In the genomic region with DNA sequence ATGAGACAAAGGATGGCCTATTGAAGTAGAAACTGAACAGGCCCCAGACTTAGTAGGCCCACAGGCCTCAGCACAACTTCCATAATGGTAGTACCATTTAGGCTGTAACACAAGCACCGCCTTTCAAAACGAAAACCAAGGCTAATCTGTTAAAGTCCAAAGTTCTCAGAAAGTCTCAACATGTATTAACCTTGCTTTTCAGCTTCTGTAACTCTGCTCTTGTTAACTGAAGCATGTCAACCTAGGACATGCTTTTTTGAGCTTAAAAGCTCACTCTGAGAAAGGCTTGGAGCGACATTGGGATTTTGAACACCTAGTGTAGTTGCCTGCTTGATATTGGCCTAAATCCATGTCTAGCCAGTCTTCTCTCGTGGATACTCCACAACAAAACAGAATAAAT, we compare ENCODE assay signal across 29 mouse cellular contexts. TPM values are rescaled to one million over a fixed set of nuclear protein-coding genes. Genes with fewer than 3 reads are reported as not detected.
DNase-seq lines count a peak whose midpoint lies in the region; ATAC-seq and TF ChIP-seq lines count a peak whose summit lies in the region.
"Had no signal": no experiment of that assay in that cellular context is flagged by ENCODE, and none has a peak within 500 bp of the region (broad histone marks: within the 10 kb centered on the region; RNA-seq: fewer than 3 reads in every experiment).

No protein-coding gene starts in this region.

- ATAC-seq in kidney, postnatal 0 days (replicated peaks; ENCODE audit: low FRiP score, low read depth) = no peak
- ATAC-seq in kidney, embryonic 15.5 days (replicated peaks; ENCODE audit: low FRiP score) = no peak
- ATAC-seq: CD4-positive, CD25-positive, alpha-beta regulatory T cell, adult 4 months; forebrain, embryonic 15.5 days had no signal

- H3K9ac ChIP-seq in kidney, postnatal 0 days (ENCODE audit: low read depth, low read length) = no peak overlapping the region
- H3K9ac ChIP-seq in kidney, embryonic 15.5 days = no peak overlapping the region
- H3K9ac ChIP-seq: embryonic facial prominence, embryonic 13.5 days; forebrain, embryonic 12.5 days; forebrain, embryonic 15.5 days; heart, embryonic 12.5 days; heart, embryonic 15.5 days; hindbrain, embryonic 13.5 days had no signal

- H3K27ac ChIP-seq in kidney, adult 2 months (ENCODE audit: insufficient read depth, low read depth, low read length) = peak overlapping the region; percentile 37; the same call in 1 of the 2 replicates
- no peak overlapping the region for H3K27ac ChIP-seq in kidney, postnatal 0 days
- H3K27ac ChIP-seq in kidney, embryonic 15.5 days = no peak overlapping the region
- H3K27ac ChIP-seq: embryonic facial prominence, embryonic 10.5 days; embryonic facial prominence, embryonic 13.5 days; forebrain, embryonic 12.5 days; forebrain, embryonic 15.5 days; heart, embryonic 15.5 days; hindbrain, embryonic 10.5 days; hindbrain, embryonic 13.5 days had no signal

- TF ChIP-seq CTCF in kidney, adult 2 months (conservative IDR thresholded peaks at IDR 0.05; ENCODE audit: insufficient read depth, insufficient read length, low read depth, low read length) = no peak
- TF ChIP-seq CTCF in kidney, postnatal 0 days (IDR thresholded peaks at IDR 0.05; ENCODE audit: low read depth) = no peak

- WGBS in kidney, adult 2 months = 55% methylated on average over 4 of the region's 4 CpGs
- 71% methylated on average over 4 of the region's 4 CpGs for WGBS in kidney, postnatal 0 days
- 80% methylated on average over 4 of the region's 4 CpGs for WGBS in kidney, embryonic 15.5 days

- DNase-seq in kidney, adult 2 months = peak; percentile 79
- no peak for DNase-seq in kidney, postnatal 25 days
- peak; percentile 11 for DNase-seq in kidney, postnatal 0 days (ENCODE audit: low spot score)
- DNase-seq in kidney, postnatal 36 days = peak; percentile 13 to 55
- no peak for DNase-seq in left cerebral cortex, adult 9 months (ENCODE audit: low spot score in 2 of 2)
- DNase-seq: adrenal gland, adult 8-10 months; adrenal gland, postnatal 25 days; cerebellum, adult 11-12 months; cerebellum, adult 8-10 months; cerebellum, postnatal 10 days; cerebellum, postnatal 36 days; embryo, embryonic 11 days; gastrocnemius, postnatal 25 days; heart, adult 18-20 months; heart, postnatal 10 days; heart, postnatal 36 days had no signal

- no peak for TF ChIP-seq POLR2A in kidney, adult 2 months (IDR thresholded peaks at IDR 0.05; ENCODE audit: low read depth, low read length)

- no peak overlapping the region for H3K4me2 ChIP-seq in kidney, postnatal 0 days (ENCODE audit: low read length)
- H3K4me2 ChIP-seq in kidney, embryonic 15.5 days = no peak overlapping the region
- H3K4me2 ChIP-seq: embryonic facial prominence, embryonic 13.5 days; forebrain, embryonic 12.5 days; forebrain, embryonic 15.5 days; heart, embryonic 12.5 days; heart, embryonic 15.5 days; hindbrain, embryonic 13.5 days had no signal

- peaks cover 3% of the 10 kb centered on the region; the same call in 1 of the 2 replicates for H3K4me1 ChIP-seq in kidney, adult 2 months (ENCODE audit: control insufficient read depth, insufficient read depth, low read length)
- H3K4me1 ChIP-seq in kidney, postnatal 0 days (replicated peaks; ENCODE audit: insufficient read depth, low read length) = 0 out of 2 replicates have a peak, but pooled peaks cover 12% of the 10 kb centered on the region
- peaks cover 23% of the 10 kb centered on the region for H3K4me1 ChIP-seq in kidney, embryonic 15.5 days

- H3K27me3 ChIP-seq in kidney, adult 2 months (replicated peaks; ENCODE audit: control insufficient read depth, insufficient read depth, low read length) = no peaks in the 10 kb centered on the region
- H3K27me3 ChIP-seq in kidney, postnatal 0 days (ENCODE audit: insufficient read depth, low read length) = peaks cover 8% of the 10 kb centered on the region; the same call in 1 of the 2 replicates
- peaks cover 39% of the 10 kb centered on the region for H3K27me3 ChIP-seq in kidney, embryonic 15.5 days

- H3K4me3 ChIP-seq in kidney, adult 2 months (ENCODE audit: insufficient read depth, low read depth, low read length) = no peak overlapping the region
- H3K4me3 ChIP-seq in kidney, postnatal 0 days (replicated peaks; ENCODE audit: low read depth, low read length) = no peak overlapping the region
- no peak overlapping the region for H3K4me3 ChIP-seq in kidney, embryonic 15.5 days (replicated peaks)
- H3K4me3 ChIP-seq: embryonic facial prominence, embryonic 10.5 days; embryonic facial prominence, embryonic 13.5 days; erythroblast, embryonic 14.5 days; forebrain, embryonic 12.5 days; forebrain, embryonic 15.5 days; heart, embryonic 12.5 days; heart, embryonic 15.5 days; hindbrain, embryonic 10.5 days; hindbrain, embryonic 13.5 days had no signal

- H3K9me3 ChIP-seq in kidney, postnatal 0 days (replicated peaks; ENCODE audit: low read length) = no peaks in the 10 kb centered on the region
- H3K9me3 ChIP-seq in kidney, embryonic 15.5 days (replicated peaks) = no peaks in the 10 kb centered on the region
- H3K9me3 ChIP-seq: embryonic facial prominence, embryonic 10.5 days; embryonic facial prominence, embryonic 13.5 days; forebrain, embryonic 12.5 days; forebrain, embryonic 15.5 days; heart, embryonic 12.5 days; heart, embryonic 15.5 days; hindbrain, embryonic 10.5 days; hindbrain, embryonic 13.5 days had no signal

- no peaks in the 10 kb centered on the region for H3K36me3 ChIP-seq in kidney, adult 2 months (ENCODE audit: control insufficient read depth, insufficient read depth, low read length)
- H3K36me3 ChIP-seq in kidney, postnatal 0 days (ENCODE audit: insufficient read depth, low read length) = 0 out of 2 replicates have a peak, but pooled peaks cover 3% of the 10 kb centered on the region
- peaks cover 4% of the 10 kb centered on the region; the same call in 1 of the 2 replicates for H3K36me3 ChIP-seq in kidney, embryonic 15.5 days
- H3K36me3 ChIP-seq: forebrain, embryonic 15.5 days; heart, embryonic 15.5 days had no signal

RNA-seq across cellular contexts. Expression of a gene that starts 2.8 kb away (rescaled TPM):
- polyA plus RNA-seq in kidney, adult 2 months (2012; rRNA removed) = 0.39 and 0.41 TPM in 2 replicates
- 0.31 and 0.50 TPM in 2 replicates for polyA plus RNA-seq in kidney, postnatal 0 days (2015; fragmentation: Nextera tagmentation; extraction: Ambion mirVana)
- polyA plus RNA-seq in kidney, embryonic 15.5 days (2015; fragmentation: Nextera tagmentation; extraction: Ambion mirVana) = 0.44 and 0.60 TPM in 2 replicates
- polyA plus RNA-seq: C2C12; CD4-positive, CD25-positive, alpha-beta regulatory T cell, adult 4 months; embryonic facial prominence, embryonic 13.5 days; gonadal fat pad, adult 2 months; heart, embryonic 15.5 days had no signal

RNA-seq across cellular contexts. Expression of a gene that starts 38.9 kb away (rescaled TPM):
- polyA plus RNA-seq in kidney, adult 2 months (2012; rRNA removed) = 8.6 and 9.0 TPM in 2 replicates
- 11.6 and 12.1 TPM in 2 replicates for polyA plus RNA-seq in kidney, postnatal 0 days (2015; fragmentation: Nextera tagmentation; extraction: Ambion mirVana)
- polyA plus RNA-seq in kidney, embryonic 15.5 days (2015; fragmentation: Nextera tagmentation; extraction: Ambion mirVana) = 9.3 and 10.5 TPM in 2 replicates

RNA-seq across cellular contexts. Expression of a gene that starts 38.9 kb away (rescaled TPM):
- polyA plus RNA-seq in kidney, adult 2 months (2012; rRNA removed) = 6.4 and 6.9 TPM in 2 replicates
- 9.2 and 9.4 TPM in 2 replicates for polyA plus RNA-seq in kidney, postnatal 0 days (2015; fragmentation: Nextera tagmentation; extraction: Ambion mirVana)
- polyA plus RNA-seq in kidney, embryonic 15.5 days (2015; fragmentation: Nextera tagmentation; extraction: Ambion mirVana) = 13.3 and 15.7 TPM in 2 replicates

RNA-seq across cellular contexts. Expression of a gene that starts 41.1 kb away (rescaled TPM):
- 5.8 and 7.1 TPM in 2 replicates for polyA plus RNA-seq in kidney, adult 2 months (2012; rRNA removed)
- 24.6 and 24.8 TPM in 2 replicates for polyA plus RNA-seq in kidney, postnatal 0 days (2015; fragmentation: Nextera tagmentation; extraction: Ambion mirVana)
- 18.9 and 20.2 TPM in 2 replicates for polyA plus RNA-seq in kidney, embryonic 15.5 days (2015; fragmentation: Nextera tagmentation; extraction: Ambion mirVana)

Comparison
In these comparisons a context has a peak if more than half of its experiments do, and no peak if none do; other contexts are left out.
1. DNase-seq: peak in kidney, adult 2 months (single experiment), kidney, postnatal 0 days (single experiment) and kidney, postnatal 36 days (2 of 2); none in kidney, postnatal 25 days (0 of 2) and left cerebral cortex, adult 9 months (0 of 2).